Mouse (Mus musculus): ENCODE measurements around the gene Asb18. TPM values are rescaled to one million over a fixed set of nuclear protein-coding genes. Genes with fewer than 3 reads are reported as not detected.
A peak's percentile ranks its signal among the peaks of the same experiment; 100 is the strongest.

The Asb18 gene
- total and polyA plus RNA-seq, 2 experiments from 2014 or later, result 1.6 to 17.3 TPM

- no peaks in the 10 kb centered on the region for H3K36me3 ChIP-seq (replicated peaks; ENCODE audit: control insufficient read depth, insufficient read depth, low read length)
- no peak for DNase-seq (ENCODE audit: low spot score)
- H3K9me3 ChIP-seq (replicated peaks; ENCODE audit: control insufficient read depth, low read length), result no peaks in the 10 kb centered on the region
- peaks cover 6% of the 10 kb centered on the region; the same call in 1 of the 2 replicates for H3K4me1 ChIP-seq (ENCODE audit: control insufficient read depth, insufficient read depth)
- H3K4me3 ChIP-seq (ENCODE audit: low read depth, low read length), result no peak overlapping the region
- peaks cover 100% of the 10 kb centered on the region for H3K27me3 ChIP-seq (ENCODE audit: control insufficient read depth, insufficient read depth, low read length)
- WGBS, result 14% methylated on average over 14 of the region's 14 CpGs
- no peak for ATAC-seq (ENCODE audit: insufficient read depth, low read depth)
- no peak for TF ChIP-seq EP300 (IDR thresholded peaks at IDR 0.05; ENCODE audit: low read depth)
- TF ChIP-seq CTCF (IDR thresholded peaks at IDR 0.05; ENCODE audit: low read depth), result no peak
- H3K9ac ChIP-seq (replicated peaks; ENCODE audit: low read depth, low read length), result no peak overlapping the region
- no peak overlapping the region for H3K4me2 ChIP-seq (ENCODE audit: low read depth, low read length)
- H3K27ac ChIP-seq (ENCODE audit: low read depth), result no peak overlapping the region
Measured at GRCm38 (mm10) chr1:89923642-89924020, 90.8 kb downstream of the Asb18 start.

- TF ChIP-seq CTCF (IDR thresholded peaks at IDR 0.05; ENCODE audit: low read depth), result no peak
- no peak for TF ChIP-seq EP300 (IDR thresholded peaks at IDR 0.05; ENCODE audit: low read depth)
- Histone ChIP-seq H3K27ac (ENCODE audit: low read depth) (no peak overlapping the region), H3K36me3 (replicated peaks; ENCODE audit: control insufficient read depth, insufficient read depth, low read length) (no peaks in the 10 kb centered on the region), H3K9ac (replicated peaks; ENCODE audit: low read depth, low read length) (no peak overlapping the region), H3K9me3 (replicated peaks; ENCODE audit: control insufficient read depth, low read length) (no peaks in the 10 kb centered on the region), H3K4me3 (ENCODE audit: low read depth, low read length) (peak overlapping the region; percentile 21), H3K4me1 (ENCODE audit: control insufficient read depth, insufficient read depth) (peaks cover 6% of the 10 kb centered on the region; the same call in 1 of the 2 replicates), H3K27me3 (ENCODE audit: control insufficient read depth, insufficient read depth, low read length) (peaks cover 100% of the 10 kb centered on the region), H3K4me2 (ENCODE audit: low read depth, low read length) (peak overlapping the region; percentile 37; the same call in 1 of the 2 replicates)
- WGBS, result 1% methylated on average over 40 of the region's 41 CpGs
- ATAC-seq (ENCODE audit: insufficient read depth, low read depth), result no peak
- DNase-seq (ENCODE audit: low spot score), result no peak
Measured at GRCm38 (mm10) chr1:89922883-89923641, 91.4 kb downstream of the Asb18 start.

- no peak for DNase-seq (ENCODE audit: low spot score)
- 1% methylated on average over 7 of the region's 7 CpGs for WGBS
- H3K9ac ChIP-seq (replicated peaks; ENCODE audit: low read depth, low read length), result no peak overlapping the region
- ATAC-seq (ENCODE audit: insufficient read depth, low read depth), result no peak
- TF ChIP-seq CTCF (IDR thresholded peaks at IDR 0.05; ENCODE audit: low read depth) (no peak), EP300 (IDR thresholded peaks at IDR 0.05; ENCODE audit: low read depth) (no peak)
- peaks cover 98% of the 10 kb centered on the region for H3K27me3 ChIP-seq (ENCODE audit: control insufficient read depth, insufficient read depth, low read length)
- no peaks in the 10 kb centered on the region for H3K9me3 ChIP-seq (replicated peaks; ENCODE audit: control insufficient read depth, low read length)
- peaks cover 2% of the 10 kb centered on the region; the same call in 1 of the 2 replicates for H3K4me1 ChIP-seq (ENCODE audit: control insufficient read depth, insufficient read depth)
- H3K27ac ChIP-seq (ENCODE audit: low read depth), result no peak overlapping the region
- no peak overlapping the region for H3K4me3 ChIP-seq (ENCODE audit: low read depth, low read length)
- no peak overlapping the region for H3K4me2 ChIP-seq (ENCODE audit: low read depth, low read length)
- no peaks in the 10 kb centered on the region for H3K36me3 ChIP-seq (replicated peaks; ENCODE audit: control insufficient read depth, insufficient read depth, low read length)
Measured at GRCm38 (mm10) chr1:89922282-89922681, 92.2 kb downstream of the Asb18 start.

- no peaks in the 10 kb centered on the region for H3K9me3 ChIP-seq (replicated peaks; ENCODE audit: control insufficient read depth, low read length)
- H3K27me3 ChIP-seq (ENCODE audit: control insufficient read depth, insufficient read depth, low read length), result peaks cover 95% of the 10 kb centered on the region
- WGBS, result 3% methylated on average over 10 of the region's 10 CpGs
- no peak overlapping the region for H3K4me3 ChIP-seq (ENCODE audit: low read depth, low read length)
- H3K4me2 ChIP-seq (ENCODE audit: low read depth, low read length), result no peak overlapping the region
- H3K9ac ChIP-seq (replicated peaks; ENCODE audit: low read depth, low read length), result no peak overlapping the region
- DNase-seq (ENCODE audit: low spot score), result no peak
- H3K27ac ChIP-seq (ENCODE audit: low read depth), result no peak overlapping the region
- no peaks in the 10 kb centered on the region for H3K4me1 ChIP-seq (ENCODE audit: control insufficient read depth, insufficient read depth)
- no peak for TF ChIP-seq EP300 (IDR thresholded peaks at IDR 0.05; ENCODE audit: low read depth)
- no peak for TF ChIP-seq CTCF (IDR thresholded peaks at IDR 0.05; ENCODE audit: low read depth)
- H3K36me3 ChIP-seq (replicated peaks; ENCODE audit: control insufficient read depth, insufficient read depth, low read length), result no peaks in the 10 kb centered on the region
- ATAC-seq (ENCODE audit: insufficient read depth, low read depth), result no peak
Measured at GRCm38 (mm10) chr1:89921806-89922205, 92.7 kb downstream of the Asb18 start.

- Histone ChIP-seq H3K36me3 (replicated peaks; ENCODE audit: control insufficient read depth, insufficient read depth, low read length) (no peaks in the 10 kb centered on the region), H3K27ac (ENCODE audit: low read depth) (no peak overlapping the region), H3K9ac (replicated peaks; ENCODE audit: low read depth, low read length) (no peak overlapping the region), H3K4me3 (ENCODE audit: low read depth, low read length) (no peak overlapping the region), H3K27me3 (ENCODE audit: control insufficient read depth, insufficient read depth, low read length) (peaks cover 69% of the 10 kb centered on the region), H3K9me3 (replicated peaks; ENCODE audit: control insufficient read depth, low read length) (no peaks in the 10 kb centered on the region), H3K4me2 (ENCODE audit: low read depth, low read length) (no peak overlapping the region), H3K4me1 (ENCODE audit: control insufficient read depth, insufficient read depth) (no peaks in the 10 kb centered on the region)
- DNase-seq (ENCODE audit: low spot score) (no peak), ATAC-seq (ENCODE audit: insufficient read depth, low read depth) (no peak)
- WGBS, result 79% methylated on average over 6 of the region's 6 CpGs
- TF ChIP-seq EP300 (IDR thresholded peaks at IDR 0.05; ENCODE audit: low read depth) (no peak), CTCF (IDR thresholded peaks at IDR 0.05; ENCODE audit: low read depth) (no peak)
Measured at GRCm38 (mm10) chr1:89919206-89919605, 95.3 kb downstream of the Asb18 start.

- no peaks in the 10 kb centered on the region for H3K9me3 ChIP-seq (replicated peaks; ENCODE audit: control insufficient read depth, low read length)
- no peaks in the 10 kb centered on the region for H3K4me1 ChIP-seq (ENCODE audit: control insufficient read depth, insufficient read depth)
- H3K9ac ChIP-seq (replicated peaks; ENCODE audit: low read depth, low read length), result no peak overlapping the region
- no peaks in the 10 kb centered on the region for H3K36me3 ChIP-seq (replicated peaks; ENCODE audit: control insufficient read depth, insufficient read depth, low read length)
- DNase-seq (ENCODE audit: low spot score) (no peak), ATAC-seq (ENCODE audit: insufficient read depth, low read depth) (no peak)
- H3K27ac ChIP-seq (ENCODE audit: low read depth), result no peak overlapping the region
- TF ChIP-seq CTCF (IDR thresholded peaks at IDR 0.05; ENCODE audit: low read depth) (no peak), EP300 (IDR thresholded peaks at IDR 0.05; ENCODE audit: low read depth) (no peak)
- H3K4me3 ChIP-seq (ENCODE audit: low read depth, low read length), result no peak overlapping the region
- H3K4me2 ChIP-seq (ENCODE audit: low read depth, low read length), result no peak overlapping the region
- WGBS, result 21% methylated on average over 18 of the region's 18 CpGs
- H3K27me3 ChIP-seq (ENCODE audit: control insufficient read depth, insufficient read depth, low read length), result peaks cover 58% of the 10 kb centered on the region
Measured at GRCm38 (mm10) chr1:89918111-89918510, 96.4 kb downstream of the Asb18 start.

All from heart, postnatal 0 days (tissue).